Mouse (Mus musculus) liver, embryonic 14.5 days (tissue): ENCODE data around the gene Aox4.

Source experiments
- CTCF ChIP-seq: IDR thresholded peaks from 2 replicates; pipeline ENCODE4 v1.5.1; 2016; ENCODE audit warnings: antibody characterized with exemption, low read depth, control low read depth
- EP300 ChIP-seq: IDR thresholded peaks from 2 replicates; pipeline ENCODE4 v1.6.1; 2016; ENCODE audit warnings: antibody characterized with exemption, low read depth

- no peak for TF ChIP-seq CTCF
- no peak for TF ChIP-seq EP300
These were observed 40.3 kb upstream of the Aox4 start for GRCm38 (mm10) chr1:58169893-58170292.
